Mouse (Mus musculus) liver, postnatal 0 days (tissue): Measurements from ENCODE around the gene Uox. TPM values are rescaled to one million over a fixed set of nuclear protein-coding genes. Genes with fewer than 3 reads are reported as not detected.

Source experiments
- ATAC-seq: fragments of 200-750 bp; cut with Nextera tagmentation; 2 replicates; pipeline ENCODE4 v1.8.0; 2017; ENCODE audit warnings: mild to moderate bottlenecking, moderate library complexity
- DNase-seq: peaks from one replicate; pipeline ENCODE4 v3.0.0-alpha.2; 2016
- H3K27ac ChIP-seq: fragments of 300-500 bp; sonication (generic); 2 replicates; pipeline ENCODE4 v1.5.1; 2014; ENCODE audit warnings: antibody characterized with exemption, moderate library complexity, mild to moderate bottlenecking, low read depth
- H3K27me3 ChIP-seq: fragments of 300-500 bp; sonication (generic); 2 replicates; pipeline ENCODE4 v1.6.1; 2014; ENCODE audit warnings: low read length, control low read depth, mixed read lengths; ENCODE audit not compliant: insufficient read depth
- H3K36me3 ChIP-seq: fragments of 300-500 bp; sonication (generic); replicated peaks from 2 replicates; pipeline ENCODE4 v1.6.1; 2014; ENCODE audit warnings: mild to moderate bottlenecking, control low read depth, low read length, moderate library complexity, mixed read lengths; ENCODE audit not compliant: insufficient read depth
- H3K4me1 ChIP-seq: fragments of 300-500 bp; sonication (generic); 2 replicates; pipeline ENCODE4 v1.6.1; 2014; ENCODE audit warnings: antibody characterized with exemption, mild to moderate bottlenecking, control low read depth; ENCODE audit not compliant: insufficient read depth
- H3K4me2 ChIP-seq: fragments of 300-500 bp; sonication (generic); 2 replicates; pipeline ENCODE4 v1.6.1; 2014; ENCODE audit warnings: low read depth, mild to moderate bottlenecking, low read length, moderate library complexity, mixed read lengths
- H3K4me3 ChIP-seq: fragments of 300-500 bp; sonication (generic); 2 replicates; pipeline ENCODE4 v1.5.1; 2014; ENCODE audit warnings: low read depth, low read length
- H3K9ac ChIP-seq: fragments of 300-500 bp; sonication (generic); replicated peaks from 2 replicates; pipeline ENCODE4 v1.6.1; 2014; ENCODE audit warnings: mild to moderate bottlenecking, moderate library complexity
- H3K9me3 ChIP-seq: fragments of 300-500 bp; sonication (generic); 2 replicates; pipeline ENCODE4 v1.6.1; 2016; ENCODE audit warnings: mild to moderate bottlenecking, control low read depth, low read length, mixed read lengths
- CTCF ChIP-seq: sonication (generic); IDR thresholded peaks from 2 replicates; pipeline ENCODE4 v1.5.1; 2016; ENCODE audit warnings: antibody characterized with exemption, low read depth
- EP300 ChIP-seq: IDR thresholded peaks from 2 replicates; pipeline ENCODE4 v1.6.1; 2016; ENCODE audit warnings: antibody characterized with exemption, low read depth, mild to moderate bottlenecking
- WGBS: fragments of 180-500 bp; shearing (Covaris S2); extraction: QIAGEN DNeasy Blood & Tissue Kit; methylation state at CpG from one replicate; pipeline ENCODE4 v1.1.7; 2014; ENCODE audit not compliant: insufficient replicate concordance; 5-methylcytosine and 5-hydroxymethylcytosine counted together
- polyA plus RNA-seq: library from polyadenylated mRNA; unstranded; fragments of >200 nt; fragmentation: Nextera tagmentation; extraction: Ambion mirVana; gene quantifications from 2 replicates; pipeline ENCODE4 v1.2.1, GENCODE M21; 2015

Gene Uox
- polyA plus RNA-seq, 1 experiment from 2014 or later, result 245 TPM

GRCm38 (mm10) chr3:146543632-146544031, 26.6 kb upstream of the Uox start:
- no peaks in the 10 kb centered on the region for H3K36me3 ChIP-seq
- no peak for ATAC-seq
- no peak for TF ChIP-seq EP300
- no peak for DNase-seq
- H3K9ac ChIP-seq, result no peak overlapping the region
- H3K4me1 ChIP-seq, result no peaks in the 10 kb centered on the region
- H3K4me3 ChIP-seq, result no peak overlapping the region
- H3K27ac ChIP-seq, result no peak overlapping the region
- H3K27me3 ChIP-seq, result no peaks in the 10 kb centered on the region
- 30% methylated on average over 1 of the region's 1 CpGs for WGBS
- no peak overlapping the region for H3K4me2 ChIP-seq
- H3K9me3 ChIP-seq, result no peaks in the 10 kb centered on the region

- no peak for DNase-seq
- no peaks in the 10 kb centered on the region for H3K9me3 ChIP-seq
- no peaks in the 10 kb centered on the region for H3K36me3 ChIP-seq
- no peak overlapping the region for H3K4me2 ChIP-seq
- H3K4me1 ChIP-seq, result no peaks in the 10 kb centered on the region
- ATAC-seq, result no peak
- H3K27ac ChIP-seq, result no peak overlapping the region
- no peak overlapping the region for H3K9ac ChIP-seq
- WGBS, result 76% methylated on average over 7 of the region's 7 CpGs
- H3K27me3 ChIP-seq, result no peaks in the 10 kb centered on the region
- no peak overlapping the region for H3K4me3 ChIP-seq
- no peak for TF ChIP-seq CTCF
- TF ChIP-seq EP300, result no peak
Observed at GRCm38 (mm10) chr3:146554816-146555215, 15.4 kb upstream of the Uox start.

- H3K9me3 ChIP-seq, result no peaks in the 10 kb centered on the region
- no peak overlapping the region for H3K9ac ChIP-seq
- no peaks in the 10 kb centered on the region for H3K4me1 ChIP-seq
- no peaks in the 10 kb centered on the region for H3K27me3 ChIP-seq
- H3K4me3 ChIP-seq, result no peak overlapping the region
- H3K4me2 ChIP-seq, result no peak overlapping the region
- ATAC-seq, result no peak
- WGBS, result 67% methylated on average over 1 of the region's 1 CpGs
- no peak overlapping the region for H3K27ac ChIP-seq
- H3K36me3 ChIP-seq, result no peaks in the 10 kb centered on the region
- DNase-seq, result no peak
- peak; percentile 23; the same call in 1 of the 2 replicates for TF ChIP-seq CTCF
- TF ChIP-seq EP300, result no peak
Observed at GRCm38 (mm10) chr3:146556567-146556966, 13.7 kb upstream of the Uox start.

- Histone ChIP-seq H3K9ac (no peak overlapping the region), H3K9me3 (no peaks in the 10 kb centered on the region), H3K36me3 (no peaks in the 10 kb centered on the region), H3K27ac (no peak overlapping the region), H3K4me1 (no peaks in the 10 kb centered on the region), H3K27me3 (no peaks in the 10 kb centered on the region), H3K4me3 (no peak overlapping the region), H3K4me2 (no peak overlapping the region)
- no peak for TF ChIP-seq CTCF
- TF ChIP-seq EP300, result no peak
- DNase-seq (no peak), ATAC-seq (no peak)
- 85% methylated on average over 6 of the region's 6 CpGs for WGBS
Observed at GRCm38 (mm10) chr3:146557507-146557906, 12.7 kb upstream of the Uox start.

GRCm38 (mm10) chr3:146562936-146563335, 7.3 kb upstream of the Uox start:
- WGBS, result 86% methylated on average over 7 of the region's 7 CpGs
- Histone ChIP-seq H3K9ac (no peak overlapping the region), H3K27me3 (no peaks in the 10 kb centered on the region), H3K9me3 (no peaks in the 10 kb centered on the region), H3K4me1 (0 out of 2 replicates have a peak, but pooled peaks cover under 1% of the 10 kb centered on the region), H3K27ac (no peak overlapping the region), H3K4me3 (no peak overlapping the region), H3K36me3 (no peaks in the 10 kb centered on the region), H3K4me2 (no peak overlapping the region)
- TF ChIP-seq EP300 (no peak), CTCF (no peak)
- DNase-seq, result no peak
- ATAC-seq, result no peak

GRCm38 (mm10) chr3:146564268-146565064, 5.8 kb upstream of the Uox start:
- Histone ChIP-seq H3K9me3 (no peaks in the 10 kb centered on the region), H3K4me3 (no peak overlapping the region), H3K27me3 (no peaks in the 10 kb centered on the region), H3K4me1 (peaks cover 5% of the 10 kb centered on the region; the same call in 1 of the 2 replicates), H3K9ac (no peak overlapping the region), H3K4me2 (peak overlapping the region; percentile 37; the same call in 1 of the 2 replicates), H3K27ac (no peak overlapping the region), H3K36me3 (no peaks in the 10 kb centered on the region)
- TF ChIP-seq CTCF (peak; percentile 81), EP300 (no peak)
- no peak for ATAC-seq
- DNase-seq, result peak; percentile 85
- WGBS, result 43% methylated on average over 14 of the region's 14 CpGs
